Mouse (Mus musculus) neural tube, embryonic 13.5 days (tissue): Measurements from ENCODE around the gene Syngap1. TPM values are rescaled to one million over a fixed set of nuclear protein-coding genes. Genes with fewer than 3 reads are reported as not detected.
"Not testable (repeated sequence)": the region's sequence is repeated elsewhere in the genome, so short reads cannot be mapped to it uniquely, and the experiment has no call there.

Experiments
- ATAC-seq: fragments of 200-750 bp; cut with Nextera tagmentation; 2 replicates; pipeline ENCODE4 v1.8.0; 2017; ENCODE audit warnings: low read depth, mild to moderate bottlenecking, moderate TSS enrichment, moderate library complexity
- H3K27ac ChIP-seq: fragments of 300-500 bp; sonication (generic); replicated peaks from 2 replicates; pipeline ENCODE4 v1.5.1; 2015; ENCODE audit warnings: moderate library complexity, mild to moderate bottlenecking, inconsistent platforms
- H3K27me3 ChIP-seq: fragments of 300-500 bp; sonication (generic); 2 replicates; pipeline ENCODE4 v1.6.1; 2015; ENCODE audit warnings: mild to moderate bottlenecking, inconsistent platforms
- H3K36me3 ChIP-seq: fragments of 300-500 bp; sonication (generic); 2 replicates; pipeline ENCODE4 v1.6.1; 2015; ENCODE audit warnings: mild to moderate bottlenecking, inconsistent platforms
- H3K4me1 ChIP-seq: fragments of 300-500 bp; sonication (generic); replicated peaks from 2 replicates; pipeline ENCODE4 v1.6.1; 2015; ENCODE audit warnings: inconsistent platforms
- H3K4me2 ChIP-seq: fragments of 300-500 bp; sonication (generic); 2 replicates; pipeline ENCODE4 v1.6.1; 2015; ENCODE audit warnings: inconsistent platforms, mild to moderate bottlenecking, moderate library complexity
- H3K4me3 ChIP-seq: fragments of 300-500 bp; sonication (generic); 2 replicates; pipeline ENCODE4 v1.5.1; 2015; ENCODE audit warnings: mild to moderate bottlenecking, inconsistent platforms
- H3K9ac ChIP-seq: fragments of 300-500 bp; sonication (generic); 2 replicates; pipeline ENCODE4 v1.6.1; 2015; ENCODE audit warnings: moderate library complexity, mild to moderate bottlenecking, inconsistent platforms
- H3K9me3 ChIP-seq: fragments of 300-500 bp; sonication (generic); 2 replicates; pipeline ENCODE4 v1.6.1; 2016; ENCODE audit warnings: inconsistent platforms
- WGBS: fragments of 180-500 bp; shearing (Covaris S2); methylation state at CpG from one replicate; pipeline ENCODE4 v1.1.7; 2015; 5-methylcytosine and 5-hydroxymethylcytosine counted together
- polyA plus RNA-seq: library from polyadenylated mRNA; unstranded; fragments of >200 nt; fragmentation: Nextera tagmentation; extraction: Ambion mirVana; gene quantifications from 2 replicates; pipeline ENCODE4 v1.2.1, GENCODE M21; 2015

Gene Syngap1
- polyA plus RNA-seq, 1 experiment from 2014 or later, result 4.1 TPM

- H3K36me3 ChIP-seq, result peaks cover 4% of the 10 kb centered on the region; the same call in 1 of the 2 replicates
- peak overlapping the region; percentile 79 for H3K4me2 ChIP-seq
- ATAC-seq, result no peak
- no peak overlapping the region for H3K27ac ChIP-seq
- WGBS, result 74% methylated on average over 2 of the region's 2 CpGs
- H3K9ac ChIP-seq, result 0 out of 2 replicates have a peak overlapping the region, but pooled peaks have one; percentile 8
- no peaks in the 10 kb centered on the region for H3K9me3 ChIP-seq
- 0 out of 2 replicates have a peak overlapping the region, but pooled peaks have one; percentile 10 for H3K4me3 ChIP-seq
- peaks cover 10% of the 10 kb centered on the region for H3K4me1 ChIP-seq
- H3K27me3 ChIP-seq, result 0 out of 2 replicates have a peak, but pooled peaks cover 5% of the 10 kb centered on the region
Measured at GRCm38 (mm10) chr17:26918343-26918742, 22.7 kb upstream of the Syngap1 start.

- not testable (repeated sequence) for H3K36me3 ChIP-seq, H3K4me2 ChIP-seq, H3K27ac ChIP-seq, ATAC-seq, H3K27me3 ChIP-seq, H3K9ac ChIP-seq, H3K4me1 ChIP-seq, H3K9me3 ChIP-seq, H3K4me3 ChIP-seq
- 85% methylated on average over 2 of the region's 2 CpGs for WGBS
Measured at GRCm38 (mm10) chr17:26919516-26919915, 21.5 kb upstream of the Syngap1 start.

DNA sequence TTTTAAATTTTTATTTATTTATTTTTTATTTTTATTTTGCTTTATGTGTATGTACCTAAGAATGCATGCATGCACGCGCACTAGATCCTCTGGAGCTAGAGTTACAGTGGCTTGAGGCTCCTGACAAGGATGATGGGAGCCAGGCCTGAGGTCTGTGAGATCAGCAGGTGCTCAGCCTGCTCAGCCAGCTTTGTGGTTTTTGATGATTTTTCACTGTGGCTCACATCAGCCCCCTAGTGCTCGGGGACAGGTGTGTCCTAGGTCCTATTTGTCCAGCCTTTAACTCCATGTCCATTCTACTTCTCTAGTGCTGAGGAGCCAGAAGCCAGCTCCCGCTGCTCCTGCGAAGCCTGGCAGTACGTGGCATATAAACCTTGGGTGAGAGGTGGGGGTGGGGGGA, 18.7 kb upstream of the Syngap1 start:
- not testable (repeated sequence) for H3K27me3 ChIP-seq, H3K4me3 ChIP-seq, H3K4me2 ChIP-seq, H3K9me3 ChIP-seq, H3K9ac ChIP-seq, H3K4me1 ChIP-seq, H3K27ac ChIP-seq, ATAC-seq
- peaks cover 18% of the 10 kb centered on the region for H3K36me3 ChIP-seq
- 92% methylated on average over 6 of the region's 6 CpGs for WGBS

- peaks cover 28% of the 10 kb centered on the region for H3K36me3 ChIP-seq
- H3K4me3 ChIP-seq, ATAC-seq, H3K27me3 ChIP-seq, H3K9me3 ChIP-seq, H3K4me2 ChIP-seq, H3K4me1 ChIP-seq, H3K27ac ChIP-seq, H3K9ac ChIP-seq: not testable (repeated sequence)
- WGBS, result 97% methylated on average over 9 of the region's 9 CpGs
Measured at GRCm38 (mm10) chr17:26925414-26925813, 15.6 kb upstream of the Syngap1 start.

- H3K4me3 ChIP-seq, H3K9ac ChIP-seq, H3K27ac ChIP-seq, H3K9me3 ChIP-seq, H3K4me2 ChIP-seq, H3K27me3 ChIP-seq, ATAC-seq: not testable (repeated sequence)
- peaks cover 34% of the 10 kb centered on the region for H3K36me3 ChIP-seq
- WGBS, result 66% methylated on average over 7 of the region's 7 CpGs
- peaks cover 21% of the 10 kb centered on the region for H3K4me1 ChIP-seq
Measured at GRCm38 (mm10) chr17:26931795-26932194, 9.3 kb upstream of the Syngap1 start.

- Histone ChIP-seq H3K9me3 (no peaks in the 10 kb centered on the region), H3K27me3 (no peaks in the 10 kb centered on the region), H3K27ac (peak within 1 kb of the TSS; percentile 88), H3K4me2 (peak within 1 kb of the TSS; percentile 91), H3K9ac (peak within 1 kb of the TSS; percentile 89), H3K36me3 (peaks cover 38% of the 10 kb centered on the region), H3K4me1 (peaks cover 30% of the 10 kb centered on the region), H3K4me3 (peak within 1 kb of the TSS; percentile 63)
- peak; percentile 81 for ATAC-seq
- WGBS, result under 1% methylated on average over 43 of the region's 43 CpGs
Measured at GRCm38 (mm10) chr17:26932839-26933398, 8.1 kb upstream of the Syngap1 start, which contains the start of gene Phf1. TSS of gene Phf1 (plus strand) at chr17:26933052.

DNA sequence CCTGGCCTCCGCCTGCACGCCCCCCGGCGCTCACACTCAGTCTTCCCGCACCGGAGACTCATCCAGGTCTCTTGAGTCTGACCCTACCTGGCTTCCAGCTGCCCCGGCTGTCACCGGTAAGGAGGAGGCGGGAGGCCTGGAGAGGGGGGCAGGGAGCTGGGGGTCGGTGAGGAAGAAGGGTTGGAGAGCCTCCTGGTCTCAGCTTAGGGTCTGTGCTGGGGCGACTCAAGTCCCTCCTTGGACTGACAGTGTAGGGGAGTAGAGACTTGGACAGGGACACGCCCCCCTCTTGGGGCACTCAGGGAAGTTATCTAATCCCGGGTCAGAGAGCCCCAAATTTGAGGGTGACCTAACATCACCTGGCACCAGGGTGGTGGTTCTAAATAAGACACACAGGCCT, 7.6 kb upstream of the Syngap1 start:
- H3K27me3 ChIP-seq, result no peaks in the 10 kb centered on the region
- H3K9ac ChIP-seq, result peak overlapping the region; percentile 89
- peaks cover 38% of the 10 kb centered on the region for H3K36me3 ChIP-seq
- H3K4me2 ChIP-seq, result peak overlapping the region; percentile 91
- H3K4me1 ChIP-seq, result peaks cover 35% of the 10 kb centered on the region
- H3K9me3 ChIP-seq, result no peaks in the 10 kb centered on the region
- H3K4me3 ChIP-seq, result peak overlapping the region; percentile 63
- 12% methylated on average over 13 of the region's 13 CpGs for WGBS
- H3K27ac ChIP-seq, result peak overlapping the region; percentile 88
- peak; percentile 28; the same call in 1 of the 2 replicates for ATAC-seq

- Histone ChIP-seq H3K4me1 (peaks cover 41% of the 10 kb centered on the region), H3K9me3 (no peaks in the 10 kb centered on the region), H3K9ac (peak overlapping the region; percentile 89), H3K4me2 (peak overlapping the region; percentile 91), H3K4me3 (peak overlapping the region; percentile 63), H3K27ac (no peak overlapping the region), H3K36me3 (peaks cover 32% of the 10 kb centered on the region), H3K27me3 (no peaks in the 10 kb centered on the region)
- no peak for ATAC-seq
- WGBS, result 82% methylated on average over 16 of the region's 16 CpGs
Measured at GRCm38 (mm10) chr17:26933885-26934827, 6.9 kb upstream of the Syngap1 start.

- Histone ChIP-seq H3K4me3 (no peak overlapping the region), H3K27ac (no peak overlapping the region), H3K4me2 (no peak overlapping the region), H3K4me1 (peaks cover 44% of the 10 kb centered on the region), H3K36me3 (peaks cover 31% of the 10 kb centered on the region), H3K27me3 (no peaks in the 10 kb centered on the region), H3K9me3 (no peaks in the 10 kb centered on the region), H3K9ac (0 out of 2 replicates have a peak overlapping the region, but pooled peaks have one; percentile 32)
- WGBS, result 91% methylated on average over 9 of the region's 9 CpGs
- ATAC-seq, result no peak
Measured at GRCm38 (mm10) chr17:26935027-26935426, 6.0 kb upstream of the Syngap1 start.

- no peaks in the 10 kb centered on the region for H3K9me3 ChIP-seq
- H3K4me2 ChIP-seq, result no peak overlapping the region
- 80% methylated on average over 12 of the region's 12 CpGs for WGBS
- no peaks in the 10 kb centered on the region for H3K27me3 ChIP-seq
- 0 out of 2 replicates have a peak overlapping the region, but pooled peaks have one; percentile 12 for H3K9ac ChIP-seq
- peaks cover 31% of the 10 kb centered on the region for H3K36me3 ChIP-seq
- ATAC-seq, result no peak
- no peak overlapping the region for H3K27ac ChIP-seq
- peaks cover 55% of the 10 kb centered on the region for H3K4me1 ChIP-seq
- H3K4me3 ChIP-seq, result no peak overlapping the region
Measured at GRCm38 (mm10) chr17:26936453-26936852, 4.6 kb upstream of the Syngap1 start.

DNA sequence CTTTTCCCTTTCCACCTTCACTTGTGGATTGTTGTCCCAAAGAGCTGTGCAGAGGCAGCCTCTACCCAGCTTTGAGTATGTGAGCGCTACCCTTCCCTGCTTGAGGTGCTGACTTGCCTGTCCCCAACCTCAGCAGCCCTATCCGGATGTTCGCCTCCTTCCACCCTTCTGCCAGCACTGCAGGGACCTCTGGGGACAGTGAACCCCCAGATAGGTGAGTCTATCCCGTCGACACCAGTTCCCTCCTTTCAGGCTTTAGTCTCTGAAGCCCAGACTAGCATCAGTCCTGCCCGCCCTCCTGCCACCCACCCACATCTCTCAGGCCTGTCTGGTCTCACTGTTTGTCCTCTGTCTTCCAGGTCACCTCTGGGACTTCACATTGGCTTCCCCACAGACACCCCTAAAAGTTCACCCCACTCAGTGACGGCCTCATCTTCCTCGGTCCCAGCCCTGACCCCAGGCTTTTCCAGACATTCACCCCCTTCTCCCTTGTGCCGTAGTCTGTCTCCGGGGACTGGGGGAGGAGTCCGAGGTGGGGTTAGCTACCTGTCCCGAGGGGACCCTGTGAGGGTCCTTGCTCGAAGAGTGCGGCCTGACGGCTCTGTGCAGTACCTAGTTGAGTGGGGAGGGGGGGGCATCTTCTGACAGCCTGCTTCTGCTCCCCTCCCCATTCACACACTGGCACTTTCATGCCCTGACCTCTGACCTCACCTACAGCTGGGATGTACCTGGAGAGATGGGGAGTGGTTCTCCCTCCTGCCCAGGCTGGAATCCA, 3.9 kb upstream of the Syngap1 start:
- Histone ChIP-seq H3K4me2 (no peak overlapping the region), H3K36me3 (peaks cover 31% of the 10 kb centered on the region), H3K9ac (0 out of 2 replicates have a peak overlapping the region, but pooled peaks have one; percentile 12), H3K9me3 (no peaks in the 10 kb centered on the region), H3K4me1 (peaks cover 61% of the 10 kb centered on the region), H3K27ac (no peak overlapping the region), H3K27me3 (no peaks in the 10 kb centered on the region), H3K4me3 (no peak overlapping the region)
- ATAC-seq, result no peak
- WGBS, result 90% methylated on average over 15 of the region's 15 CpGs
